Mouse (Mus musculus): ENCODE results near the gene Rbm7. TPM values are rescaled to one million over a fixed set of nuclear protein-coding genes. Genes with fewer than 3 reads are reported as not detected.
"Not testable (repeated sequence)": the region's sequence is repeated elsewhere in the genome, so short reads cannot be mapped to it uniquely, and the experiment has no call there.

Gene Rbm7
- 72.0 and 73.1 TPM in 2 replicates for polyA plus RNA-seq (2015; fragmentation: Nextera tagmentation; extraction: Ambion mirVana)

DNA sequence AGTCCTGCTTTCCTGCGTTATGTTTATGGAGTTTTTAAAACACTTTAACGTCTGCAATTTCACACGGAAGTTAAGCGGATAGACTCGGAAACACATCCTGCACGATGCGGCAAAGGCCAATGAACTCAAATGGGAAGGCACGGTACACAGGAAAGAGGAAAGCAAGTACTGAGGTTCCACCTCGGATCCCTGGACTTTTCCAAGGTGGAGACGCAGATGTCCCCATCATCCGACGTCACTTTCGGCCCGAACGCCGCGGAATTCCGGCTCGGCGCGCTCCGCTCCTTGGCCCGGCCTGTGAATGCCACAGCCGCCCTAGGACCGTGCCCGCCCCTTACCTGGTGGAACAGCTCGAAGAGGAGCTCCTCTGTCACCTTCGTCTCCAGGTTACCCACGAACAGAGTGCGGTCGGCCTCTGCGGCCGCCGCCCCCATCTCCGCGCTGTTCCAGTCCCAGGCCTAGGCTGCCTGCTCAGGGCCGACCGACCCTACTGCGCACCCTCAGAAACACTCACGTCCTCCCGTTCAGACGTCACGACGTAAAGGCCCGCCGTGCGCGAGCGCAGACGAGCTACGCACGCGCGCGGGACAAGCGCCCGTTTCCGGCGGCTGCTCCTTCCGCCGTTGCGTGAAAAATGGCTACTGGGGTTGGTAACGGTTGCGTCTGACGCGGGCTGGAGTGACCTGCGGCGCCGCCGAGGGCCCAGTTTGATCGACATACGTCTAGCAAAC, at the start of gene Rbm7, which contains the start of gene Gm5617:
TSS of gene Rbm7 (minus strand) at position 483 of the 731 bp plus-strand sequence.
TSS of gene Gm5617 (plus strand) at position 626 of the 731 bp plus-strand sequence.
- Histone ChIP-seq H3K9me3 (ENCODE audit: control insufficient read depth, low read length) (no peaks in the 10 kb centered on the region), H3K4me2 (ENCODE audit: low read length) (peak within 1 kb of the TSS; percentile 95), H3K27me3 (replicated peaks; ENCODE audit: control insufficient read depth, insufficient read depth, low read length) (no peaks in the 10 kb centered on the region), H3K27ac (ENCODE audit: low read depth, low read length) (peak within 1 kb of the TSS; percentile 97), H3K4me1 (ENCODE audit: control insufficient read depth, insufficient read depth, low read depth, low read length) (peaks cover 11% of the 10 kb centered on the region), H3K9ac (ENCODE audit: low read depth, low read length) (peak within 1 kb of the TSS; percentile 94), H3K36me3 (ENCODE audit: control insufficient read depth, insufficient read depth, low read length) (peaks cover 11% of the 10 kb centered on the region), H3K4me3 (ENCODE audit: low read length) (peak within 1 kb of the TSS; percentile 92)
- under 1% methylated on average over 72 of the region's 72 CpGs for WGBS
- peak; percentile 100 for ATAC-seq

DNA sequence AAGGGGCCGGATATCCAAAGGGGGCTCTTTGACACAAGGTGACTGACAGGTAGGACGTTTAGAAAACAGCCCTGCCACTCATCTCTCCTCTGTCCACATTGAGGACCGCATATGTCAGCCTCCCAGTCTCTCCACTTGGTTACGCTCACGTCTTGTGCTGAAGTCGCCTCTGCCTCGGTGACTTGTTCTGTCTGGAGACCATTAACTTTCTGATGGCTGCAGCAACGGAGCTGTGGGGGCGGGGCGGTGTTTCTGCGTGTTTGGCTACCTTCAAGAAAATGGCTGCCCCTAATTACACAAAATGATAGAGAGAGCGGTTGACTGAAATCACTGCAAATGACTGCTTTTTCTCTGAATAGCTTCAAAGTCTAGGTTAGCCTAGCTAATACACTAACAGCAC, 43.6 kb upstream of the Rbm7 start:
- Histone ChIP-seq H3K9me3 (ENCODE audit: control insufficient read depth, low read length) (peaks cover 2% of the 10 kb centered on the region; the same call in 1 of the 2 replicates), H3K27ac (ENCODE audit: low read depth, low read length) (no peak overlapping the region), H3K4me2 (ENCODE audit: low read length) (peak overlapping the region; percentile 51), H3K9ac (ENCODE audit: low read depth, low read length) (peak overlapping the region; percentile 12), H3K36me3 (ENCODE audit: control insufficient read depth, insufficient read depth, low read length) (no peaks in the 10 kb centered on the region), H3K4me1 (ENCODE audit: control insufficient read depth, insufficient read depth, low read depth, low read length) (peaks cover 10% of the 10 kb centered on the region), H3K4me3 (ENCODE audit: low read length) (peak overlapping the region; percentile 30), H3K27me3 (replicated peaks; ENCODE audit: control insufficient read depth, insufficient read depth, low read length) (no peaks in the 10 kb centered on the region)
- 0 out of 2 replicates have a peak, but pooled peaks have one; percentile 17 for ATAC-seq
- 8% methylated on average over 12 of the region's 12 CpGs for WGBS

DNA sequence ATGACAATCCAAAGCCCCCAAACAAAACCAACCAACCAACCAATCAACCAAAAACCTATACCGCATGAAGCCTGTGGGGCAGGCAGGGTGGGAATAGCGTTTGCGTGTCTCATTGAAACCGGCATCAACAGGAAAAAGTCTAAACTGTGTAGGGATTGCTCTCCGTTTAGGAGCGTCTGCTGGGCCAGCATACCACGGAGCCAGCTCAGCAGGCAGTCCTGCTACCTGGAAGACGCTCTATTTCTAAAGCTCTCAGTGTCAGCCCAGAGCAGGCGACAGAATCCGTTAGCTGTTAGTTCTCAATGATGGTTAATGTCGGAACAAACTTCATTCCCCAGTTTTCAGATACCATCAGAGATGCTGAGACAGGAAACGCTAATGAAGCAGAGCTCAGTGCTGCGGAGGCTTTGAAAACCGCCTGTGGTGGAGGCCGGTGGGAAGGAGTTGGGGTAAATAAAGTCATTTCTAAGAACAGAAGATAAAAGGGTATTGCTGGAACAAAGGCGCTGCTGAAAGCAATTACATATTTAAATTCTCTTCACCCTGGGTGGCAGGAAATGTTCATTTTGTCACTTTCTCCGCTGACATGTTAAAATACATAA, 43.0 kb upstream of the Rbm7 start:
- Histone ChIP-seq H3K27ac (ENCODE audit: low read depth, low read length) (no peak overlapping the region; the same call in 1 of the 2 replicates), H3K4me2 (ENCODE audit: low read length) (peak overlapping the region; percentile 51), H3K9me3 (ENCODE audit: control insufficient read depth, low read length) (peaks cover 2% of the 10 kb centered on the region; the same call in 1 of the 2 replicates), H3K4me1 (ENCODE audit: control insufficient read depth, insufficient read depth, low read depth, low read length) (peaks cover 10% of the 10 kb centered on the region), H3K9ac (ENCODE audit: low read depth, low read length) (peak overlapping the region; percentile 12), H3K36me3 (ENCODE audit: control insufficient read depth, insufficient read depth, low read length) (no peaks in the 10 kb centered on the region), H3K27me3 (replicated peaks; ENCODE audit: control insufficient read depth, insufficient read depth, low read length) (no peaks in the 10 kb centered on the region), H3K4me3 (ENCODE audit: low read length) (peak overlapping the region; percentile 30)
- 1% methylated on average over 17 of the region's 17 CpGs for WGBS
- peak; percentile 52 for ATAC-seq

DNA sequence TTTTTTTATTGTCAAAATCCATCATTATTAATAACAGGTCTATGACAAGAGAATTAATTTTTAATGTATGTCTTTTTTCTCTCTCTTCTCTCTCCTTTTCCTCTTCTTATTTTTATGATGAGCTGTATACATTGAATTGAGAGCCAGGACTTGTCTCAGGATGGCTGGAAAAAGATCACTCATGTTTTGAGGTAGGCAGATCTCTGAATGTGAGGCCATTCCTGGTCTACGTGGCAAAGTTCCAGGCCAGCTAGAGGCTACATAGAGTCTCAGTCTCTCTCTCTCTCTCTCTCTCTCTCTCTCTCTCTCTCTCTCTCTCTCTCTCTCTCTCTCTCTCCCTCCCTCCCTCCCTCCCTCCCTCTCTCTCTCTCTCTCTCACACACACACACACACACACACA, 42.5 kb upstream of the Rbm7 start:
- H3K4me1 ChIP-seq (ENCODE audit: control insufficient read depth, insufficient read depth, low read depth, low read length): peaks cover 10% of the 10 kb centered on the region
- not testable (repeated sequence) for H3K4me3 ChIP-seq (ENCODE audit: low read length); ATAC-seq; H3K9ac ChIP-seq (ENCODE audit: low read depth, low read length); H3K9me3 ChIP-seq (ENCODE audit: control insufficient read depth, low read length); H3K27me3 ChIP-seq (replicated peaks; ENCODE audit: control insufficient read depth, insufficient read depth, low read length); H3K27ac ChIP-seq (ENCODE audit: low read depth, low read length); H3K36me3 ChIP-seq (ENCODE audit: control insufficient read depth, insufficient read depth, low read length); H3K4me2 ChIP-seq (ENCODE audit: low read length)
- 8% methylated on average over 1 of the region's 1 CpGs for WGBS

DNA sequence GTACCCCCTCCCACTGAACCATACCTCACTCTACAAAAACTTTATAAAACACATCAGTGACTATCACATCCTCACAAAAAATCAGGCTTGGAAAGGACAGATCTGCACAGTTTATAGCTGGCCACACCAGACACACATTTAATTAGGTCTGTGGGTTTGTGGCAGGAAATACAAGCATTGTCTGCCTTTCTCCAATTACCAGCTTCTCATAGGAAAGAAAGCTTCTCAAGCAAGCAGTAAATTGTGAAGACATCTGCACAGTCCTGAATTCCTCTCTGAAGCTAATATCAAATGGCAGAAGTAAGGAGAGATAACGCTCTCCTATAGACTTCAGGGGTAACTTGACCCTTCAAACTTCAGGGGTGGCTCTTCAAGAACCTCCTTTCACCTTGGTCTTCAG, 41.3 kb upstream of the Rbm7 start:
- ATAC-seq: no peak
- no peaks in the 10 kb centered on the region for H3K9me3 ChIP-seq (ENCODE audit: control insufficient read depth, low read length)
- H3K36me3 ChIP-seq (ENCODE audit: control insufficient read depth, insufficient read depth, low read length): no peaks in the 10 kb centered on the region
- no peak overlapping the region for H3K4me3 ChIP-seq (ENCODE audit: low read length)
- 81% methylated on average over 1 of the region's 1 CpGs for WGBS
- no peak overlapping the region for H3K9ac ChIP-seq (ENCODE audit: low read depth, low read length)
- H3K4me1 ChIP-seq (ENCODE audit: control insufficient read depth, insufficient read depth, low read depth, low read length): peaks cover 10% of the 10 kb centered on the region
- H3K4me2 ChIP-seq (ENCODE audit: low read length): no peak overlapping the region
- H3K27ac ChIP-seq (ENCODE audit: low read depth, low read length): no peak overlapping the region
- H3K27me3 ChIP-seq (replicated peaks; ENCODE audit: control insufficient read depth, insufficient read depth, low read length): no peaks in the 10 kb centered on the region

DNA sequence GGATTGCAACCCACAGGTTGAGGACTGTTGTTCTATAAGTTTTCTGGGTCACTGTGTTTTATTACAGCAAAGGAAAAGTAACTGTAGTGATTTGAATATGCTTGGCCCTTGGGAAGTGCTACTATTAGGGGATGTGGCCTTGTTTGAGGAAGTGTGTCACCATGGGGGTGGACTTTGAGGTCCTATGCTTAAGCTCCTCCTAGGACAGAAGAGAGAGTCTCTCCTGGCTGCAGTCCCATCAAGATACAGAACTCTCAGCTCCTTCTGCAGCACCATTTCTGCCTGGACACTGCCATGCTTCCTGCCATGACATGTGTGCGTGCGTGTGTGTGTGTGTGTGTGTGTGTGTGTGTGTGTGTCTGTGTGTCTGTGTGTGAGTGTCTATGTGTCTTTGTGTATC, 37.6 kb upstream of the Rbm7 start:
- Histone ChIP-seq H3K9me3 (ENCODE audit: control insufficient read depth, low read length) (no peaks in the 10 kb centered on the region), H3K4me2 (ENCODE audit: low read length) (no peak overlapping the region), H3K36me3 (ENCODE audit: control insufficient read depth, insufficient read depth, low read length) (no peaks in the 10 kb centered on the region), H3K27me3 (replicated peaks; ENCODE audit: control insufficient read depth, insufficient read depth, low read length) (no peaks in the 10 kb centered on the region), H3K4me1 (ENCODE audit: control insufficient read depth, insufficient read depth, low read depth, low read length) (no peaks in the 10 kb centered on the region), H3K9ac (ENCODE audit: low read depth, low read length) (no peak overlapping the region), H3K4me3 (ENCODE audit: low read length) (no peak overlapping the region), H3K27ac (ENCODE audit: low read depth, low read length) (no peak overlapping the region)
- no peak for ATAC-seq
- WGBS: 93% methylated on average over 2 of the region's 2 CpGs

DNA sequence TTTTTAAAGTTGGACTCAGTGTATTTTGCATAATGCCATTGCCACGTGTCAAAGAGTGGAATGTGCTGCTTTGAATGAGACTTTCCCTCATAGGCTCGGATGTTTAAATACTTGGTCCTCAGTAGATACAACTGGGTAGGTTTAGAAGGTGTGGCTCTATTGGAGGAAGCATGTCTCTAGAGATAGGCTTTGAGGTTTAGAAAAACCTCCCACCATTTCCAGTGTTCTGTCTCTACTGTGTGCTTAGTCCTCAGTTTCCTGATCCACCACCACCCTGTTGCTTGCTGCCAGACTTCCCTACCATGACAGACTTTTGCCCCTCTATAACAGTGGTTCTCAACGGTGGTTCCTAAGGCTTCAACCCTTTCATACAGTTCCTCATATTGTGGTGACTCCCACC, 37.1 kb upstream of the Rbm7 start:
- H3K27ac ChIP-seq (ENCODE audit: low read depth, low read length): no peak overlapping the region
- no peak overlapping the region for H3K4me3 ChIP-seq (ENCODE audit: low read length)
- ATAC-seq: no peak
- H3K4me2 ChIP-seq (ENCODE audit: low read length): no peak overlapping the region
- H3K4me1 ChIP-seq (ENCODE audit: control insufficient read depth, insufficient read depth, low read depth, low read length): no peaks in the 10 kb centered on the region
- no peaks in the 10 kb centered on the region for H3K9me3 ChIP-seq (ENCODE audit: control insufficient read depth, low read length)
- no peaks in the 10 kb centered on the region for H3K27me3 ChIP-seq (replicated peaks; ENCODE audit: control insufficient read depth, insufficient read depth, low read length)
- no peaks in the 10 kb centered on the region for H3K36me3 ChIP-seq (ENCODE audit: control insufficient read depth, insufficient read depth, low read length)
- 65% methylated on average over 3 of the region's 3 CpGs for WGBS
- H3K9ac ChIP-seq (ENCODE audit: low read depth, low read length): no peak overlapping the region

DNA sequence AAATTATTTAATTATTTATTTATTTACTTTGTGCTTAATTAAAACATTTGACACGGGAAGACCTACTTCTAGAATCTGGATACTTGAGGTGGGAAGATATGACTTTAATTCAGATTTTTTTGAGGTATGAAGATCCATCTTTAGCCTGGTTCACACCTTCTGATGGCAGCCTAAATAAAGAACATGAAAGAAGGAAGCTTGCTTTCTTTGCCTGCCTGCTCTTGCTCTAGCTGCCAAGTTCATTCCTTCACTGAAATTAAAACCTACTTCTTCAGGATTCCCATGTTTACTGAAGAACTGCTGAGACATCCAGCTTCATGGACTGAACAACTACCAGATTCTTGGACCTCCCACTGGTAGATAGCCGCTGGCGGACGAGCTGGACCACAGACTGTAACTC, 36.2 kb upstream of the Rbm7 start:
- WGBS: 78% methylated on average over 4 of the region's 4 CpGs
- Histone ChIP-seq H3K4me1 (ENCODE audit: control insufficient read depth, insufficient read depth, low read depth, low read length) (no peaks in the 10 kb centered on the region), H3K9ac (ENCODE audit: low read depth, low read length) (no peak overlapping the region), H3K4me3 (ENCODE audit: low read length) (no peak overlapping the region), H3K27ac (ENCODE audit: low read depth, low read length) (no peak overlapping the region), H3K4me2 (ENCODE audit: low read length) (no peak overlapping the region), H3K36me3 (ENCODE audit: control insufficient read depth, insufficient read depth, low read length) (no peaks in the 10 kb centered on the region), H3K9me3 (ENCODE audit: control insufficient read depth, low read length) (no peaks in the 10 kb centered on the region), H3K27me3 (replicated peaks; ENCODE audit: control insufficient read depth, insufficient read depth, low read length) (no peaks in the 10 kb centered on the region)
- ATAC-seq: no peak

DNA sequence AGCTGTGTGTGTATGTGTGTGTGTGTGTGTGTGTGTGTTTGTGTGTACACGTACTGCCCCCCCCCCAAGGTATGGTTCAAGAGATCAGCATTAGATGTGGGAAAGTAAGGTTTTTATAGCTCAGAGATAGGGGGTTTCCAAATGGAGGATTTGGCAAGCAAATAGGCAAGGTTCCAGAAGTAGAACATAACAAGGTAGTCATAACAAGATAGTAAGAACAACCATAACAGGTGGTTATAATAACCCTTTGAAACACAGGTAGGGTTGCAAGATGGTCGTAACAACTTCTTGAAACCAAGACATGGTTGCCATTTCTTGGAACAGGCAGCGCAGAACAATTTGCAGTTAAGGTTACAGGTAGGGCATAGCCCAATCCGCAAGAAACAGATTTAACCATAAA, 31.4 kb upstream of the Rbm7 start:
- 91% methylated on average over 4 of the region's 4 CpGs for WGBS
- Histone ChIP-seq H3K9ac (ENCODE audit: low read depth, low read length) (no peak overlapping the region), H3K27me3 (replicated peaks; ENCODE audit: control insufficient read depth, insufficient read depth, low read length) (no peaks in the 10 kb centered on the region)

More for the DNA sequence above, 31.4 kb upstream of the Rbm7 start:
- H3K27ac ChIP-seq (ENCODE audit: low read depth, low read length): no peak overlapping the region
- no peak for ATAC-seq
- H3K4me1 ChIP-seq (ENCODE audit: control insufficient read depth, insufficient read depth, low read depth, low read length): no peaks in the 10 kb centered on the region
- H3K36me3 ChIP-seq (ENCODE audit: control insufficient read depth, insufficient read depth, low read length): no peaks in the 10 kb centered on the region
- H3K9me3 ChIP-seq (ENCODE audit: control insufficient read depth, low read length): no peaks in the 10 kb centered on the region
- H3K4me3 ChIP-seq (ENCODE audit: low read length): no peak overlapping the region
- no peak overlapping the region for H3K4me2 ChIP-seq (ENCODE audit: low read length)
